Mouse (Mus musculus) leukemia stem cell, adult 10-12 weeks (primary cell): ENCODE results near the gene Rnf113a1. TPM values are rescaled to one million over a fixed set of nuclear protein-coding genes. Genes with fewer than 3 reads are reported as not detected.

Experiments used
- polyA plus RNA-seq: library from polyadenylated mRNA; stranded (reverse); fragments of >175 nt; gene quantifications from 2 replicates; pipeline ENCODE4 v1.2.3, GENCODE M21; 2012; ENCODE audit warnings: low replicate concordance

The Rnf113a1 gene
- 1.7 and 2.7 TPM in 2 replicates for polyA plus RNA-seq

GRCm38 (mm10) chrX:37191105-37191743 is at the start of gene Rnf113a1, which contains the start of gene Ndufa1:
Gene Rnf113a1 (plus strand): TSS chrX:37191245.
Gene Ndufa1 (minus strand): TSS chrX:37191163.

GRCm38 (mm10) chrX:37168742-37169141 is 22.3 kb upstream of the Rnf113a1 start, which contains the start of gene Akap14:
Gene Akap14 (minus strand): TSS chrX:37168842.

GRCm38 (mm10) chrX:37210941-37211340 is 19.9 kb downstream of the Rnf113a1 start, which contains the start of gene Gm9:
Gene Gm9 (minus strand): TSS chrX:37211041.

GRCm38 (mm10) chrX:37222158-37222557 is 31.1 kb downstream of the Rnf113a1 start, which contains the start of gene Rhox1:
Gene Rhox1 (minus strand): TSS chrX:37222258.

Other genes with a start within 250 kb of the Rnf113a1 start
- 2.4 and 2.7 TPM in 2 replicates for gene Sept6, start 199.5 kb upstream of the Rnf113a1 start, polyA plus RNA-seq
- not detected in 2 replicates for gene Sowahd, start 142.4 kb upstream of the Rnf113a1 start, polyA plus RNA-seq
- gene Rpl39, start 105.8 kb upstream of the Rnf113a1 start, polyA plus RNA-seq = 55.0 and 262 TPM in 2 replicates
- gene Upf3b, start 80.9 kb upstream of the Rnf113a1 start, polyA plus RNA-seq = 0.30 and 3.8 TPM in 2 replicates
- 14.8 and 19.1 TPM in 2 replicates for gene Nkap, start 64.5 kb upstream of the Rnf113a1 start, polyA plus RNA-seq
- gene Akap14, start 22.4 kb upstream of the Rnf113a1 start, polyA plus RNA-seq = not detected in 2 replicates
- gene Ndufa1, start 82 bp upstream of the Rnf113a1 start, polyA plus RNA-seq = 30.7 and 109 TPM in 2 replicates
- gene Gm9, start 19.8 kb downstream of the Rnf113a1 start, polyA plus RNA-seq = not detected in 2 replicates
- not detected in 2 replicates for gene Rhox1, start 31.0 kb downstream of the Rnf113a1 start, polyA plus RNA-seq
- not detected in 2 replicates for gene Rhox2a, start 53.7 kb downstream of the Rnf113a1 start, polyA plus RNA-seq
- gene Rhox3a, start 58.7 kb downstream of the Rnf113a1 start, polyA plus RNA-seq = not detected in 2 replicates
- not detected in 2 replicates for gene Rhox4a, start 74.1 kb downstream of the Rnf113a1 start, polyA plus RNA-seq
- not detected in 2 replicates for gene Rhox3a2, start 188.8 kb downstream of the Rnf113a1 start, polyA plus RNA-seq
- gene Rhox4a2, start 199.6 kb downstream of the Rnf113a1 start, polyA plus RNA-seq = not detected in 2 replicates
- gene Rhox2b, start 220.8 kb downstream of the Rnf113a1 start, polyA plus RNA-seq = not detected in 2 replicates
- not detected in 2 replicates for gene Rhox4b, start 241.2 kb downstream of the Rnf113a1 start, polyA plus RNA-seq